Mouse (Mus musculus) MEL (cell line): ENCODE measurements around the gene Zfp771. TPM values are rescaled to one million over a fixed set of nuclear protein-coding genes. Genes with fewer than 3 reads are reported as not detected.

ENCODE experiments used
- DNase-seq: peaks from one replicate; pipeline ENCODE4 v3.0.0; 2011; ENCODE audit warnings: low read depth, low spot score
- H3K27ac ChIP-seq: 2 replicates; pipeline ENCODE4 v1.5.1; 2012; ENCODE audit warnings: low read depth, mild to moderate bottlenecking, control low read depth, low read length, moderate library complexity; ENCODE audit not compliant: control insufficient read depth
- H3K27me3 ChIP-seq, 2 experiments: fragments of 150-350 bp in 1 of 2; sonication (generic) in 1 of 2; 2 replicates each; pipeline ENCODE4 v1.6.1; 2012; ENCODE audit warnings: low read length in 2 of 2, mild to moderate bottlenecking in 2 of 2, improper control_type of control experiment in 1 of 2, moderate library complexity in 1 of 2; ENCODE audit not compliant: insufficient read depth in 2 of 2, control insufficient read depth in 1 of 2
- H3K36me3 ChIP-seq, 2 experiments: 2 replicates each; pipeline ENCODE4 v1.6.1; 2012 to 2014; ENCODE audit warnings: low read length in 2 of 2, improper control_type of control experiment in 1 of 2, inconsistent platforms in 1 of 2, mild to moderate bottlenecking in 1 of 2; ENCODE audit not compliant: insufficient read depth in 2 of 2, control insufficient read depth in 1 of 2
- H3K4me1 ChIP-seq, 2 experiments: fragments of 150-350 bp in 1 of 2; sonication (generic) in 1 of 2; 2 replicates each; pipeline ENCODE4 v1.6.1; 2012; ENCODE audit warnings: low read length in 2 of 2, improper control_type of control experiment in 1 of 2, mild to moderate bottlenecking in 1 of 2; ENCODE audit not compliant: insufficient read depth in 2 of 2, control insufficient read depth in 1 of 2
- H3K4me3 ChIP-seq, 2 experiments: fragments of 150-350 bp in 1 of 2; sonication (generic) in 1 of 2; 2 replicates each; pipeline ENCODE4 v1.5.1; 2012; ENCODE audit warnings: low read depth in 2 of 2, low read length in 2 of 2, mild to moderate bottlenecking in 2 of 2, moderate library complexity in 2 of 2, control low read depth in 1 of 2, improper control_type of control experiment in 1 of 2; ENCODE audit not compliant: control insufficient read depth in 1 of 2, insufficient read depth in 1 of 2
- H3K79me2 ChIP-seq: 2 replicates; pipeline ENCODE4 v1.6.1; 2012; ENCODE audit warnings: mild to moderate bottlenecking, low read length, moderate library complexity; ENCODE audit not compliant: control insufficient read depth, poor library complexity, insufficient read depth
- H3K9ac ChIP-seq: 2 replicates; pipeline ENCODE4 v1.6.1; 2012; ENCODE audit warnings: low read depth, mild to moderate bottlenecking, control low read depth, low read length, moderate library complexity; ENCODE audit not compliant: control insufficient read depth, poor library complexity, severe bottlenecking
- H3K9me3 ChIP-seq: fragments of 150-350 bp; sonication (generic); replicated peaks from 2 replicates; pipeline ENCODE4 v1.6.1; 2012; ENCODE audit warnings: mild to moderate bottlenecking, low read length, improper control_type of control experiment, moderate library complexity; ENCODE audit not compliant: insufficient read depth
- CHD1 ChIP-seq: IDR thresholded peaks from 2 replicates; pipeline ENCODE4 v1.6.1; 2012; ENCODE audit warnings: low read depth, mild to moderate bottlenecking, inconsistent platforms, low read length, improper control_type of control experiment
- CTCF ChIP-seq, 3 experiments: IDR thresholded peaks in 2 of 3; conservative IDR thresholded peaks in 1 of 3; 2 replicates each; pipeline ENCODE4 v1.5.1; 2011 to 2012; ENCODE audit warnings: low read length in 3 of 3, low read depth in 2 of 3, mild to moderate bottlenecking in 2 of 3, improper control_type of control experiment in 1 of 3, inconsistent platforms in 1 of 3, mixed read lengths in 1 of 3, moderate library complexity in 1 of 3; ENCODE audit not compliant: control insufficient read depth in 1 of 3, insufficient read depth in 1 of 3, poor library complexity in 1 of 3, severe bottlenecking in 1 of 3
- E2F4 ChIP-seq: IDR thresholded peaks from 2 replicates; pipeline ENCODE4 v1.6.1; 2011; ENCODE audit warnings: low read depth, low read length, improper control_type of control experiment, borderline replicate concordance
- ELF1 ChIP-seq: IDR thresholded peaks from 2 replicates; pipeline ENCODE4 v1.6.1; 2014; ENCODE audit warnings: low read depth, mild to moderate bottlenecking, inconsistent platforms, low read length, improper control_type of control experiment, moderate library complexity
- EP300 ChIP-seq, 2 experiments: IDR thresholded peaks; 2 replicates each; pipeline ENCODE4 v1.6.1; 2011; ENCODE audit warnings: improper control_type of control experiment in 2 of 2, low read length in 2 of 2, low read depth in 1 of 2, mild to moderate bottlenecking in 1 of 2
- ETS1 ChIP-seq: IDR thresholded peaks from 2 replicates; pipeline ENCODE4 v1.6.1; 2012; ENCODE audit warnings: low read depth, mild to moderate bottlenecking, inconsistent platforms, low read length, improper control_type of control experiment, moderate library complexity
- KAT2A ChIP-seq: conservative IDR thresholded peaks from 2 replicates; pipeline ENCODE4 v1.6.1; 2012; ENCODE audit warnings: low read depth, low read length, improper control_type of control experiment, inconsistent platforms
- MAFK ChIP-seq: IDR thresholded peaks from 2 replicates; pipeline ENCODE4 v1.6.1; 2011; ENCODE audit warnings: low read depth, mild to moderate bottlenecking, low read length, improper control_type of control experiment, borderline replicate concordance
- MAZ ChIP-seq: IDR thresholded peaks from 2 replicates; pipeline ENCODE4 v1.6.1; 2012; ENCODE audit warnings: low read depth, mild to moderate bottlenecking, inconsistent platforms, low read length, improper control_type of control experiment
- MEF2A ChIP-seq: IDR thresholded peaks from 2 replicates; pipeline ENCODE4 v1.6.1; 2014; ENCODE audit warnings: low read depth, mild to moderate bottlenecking, inconsistent platforms, low read length, improper control_type of control experiment; ENCODE audit not compliant: poor library complexity, insufficient replicate concordance, severe bottlenecking; ENCODE audit errors: extremely low read depth
- MXI1 ChIP-seq: IDR thresholded peaks from 2 replicates; pipeline ENCODE4 v1.6.1; 2011; ENCODE audit warnings: mild to moderate bottlenecking, low read depth, low read length, improper control_type of control experiment
- POLR2A ChIP-seq, 2 experiments: IDR thresholded peaks; 2 replicates each; pipeline ENCODE4 v1.6.1; 2011 to 2012; ENCODE audit warnings: low read length in 2 of 2, mild to moderate bottlenecking in 2 of 2, control low read depth in 1 of 2, improper control_type of control experiment in 1 of 2, low read depth in 1 of 2, moderate library complexity in 1 of 2; ENCODE audit not compliant: control insufficient read depth in 1 of 2, insufficient read depth in 1 of 2, poor library complexity in 1 of 2
- POLR2AphosphoS2 ChIP-seq: IDR thresholded peaks from 2 replicates; pipeline ENCODE4 v1.6.1; 2011; ENCODE audit warnings: low read length, improper control_type of control experiment
- POLR2AphosphoS5 ChIP-seq: IDR thresholded peaks from 2 replicates; pipeline ENCODE4 v1.6.1; 2012; ENCODE audit warnings: low read depth, borderline replicate concordance, mild to moderate bottlenecking, inconsistent platforms, low read length, moderate library complexity, mixed read lengths
- RAD21 ChIP-seq: IDR thresholded peaks from 2 replicates; pipeline ENCODE4 v1.6.1; 2011; ENCODE audit warnings: mild to moderate bottlenecking, low read depth, low read length, improper control_type of control experiment
- RCOR1 ChIP-seq: IDR thresholded peaks from 2 replicates; pipeline ENCODE4 v1.6.1; 2012; ENCODE audit warnings: low read depth, mild to moderate bottlenecking, inconsistent platforms, low read length, improper control_type of control experiment
- SIN3A ChIP-seq: IDR thresholded peaks from 2 replicates; pipeline ENCODE4 v1.6.1; 2012; ENCODE audit warnings: low read length, improper control_type of control experiment, inconsistent platforms
- SMC3 ChIP-seq: IDR thresholded peaks from 2 replicates; pipeline ENCODE4 v1.6.1; 2011; ENCODE audit warnings: low read depth, low read length, improper control_type of control experiment
- TAL1 ChIP-seq: IDR thresholded peaks from 2 replicates; pipeline ENCODE4 v1.6.1; 2012; ENCODE audit warnings: mild to moderate bottlenecking, inconsistent platforms, low read length, moderate library complexity, mixed read lengths
- USF1 ChIP-seq: IDR thresholded peaks from 2 replicates; pipeline ENCODE4 v1.6.1; 2014; ENCODE audit warnings: low read depth, mild to moderate bottlenecking, inconsistent platforms, low read length, improper control_type of control experiment, moderate library complexity
- USF2 ChIP-seq, 2 experiments: IDR thresholded peaks; 2 replicates each; pipeline ENCODE4 v1.6.1; 2011 to 2012; ENCODE audit warnings: improper control_type of control experiment in 2 of 2, low read length in 2 of 2, borderline replicate concordance in 1 of 2, inconsistent platforms in 1 of 2, low read depth in 1 of 2, mild to moderate bottlenecking in 1 of 2; ENCODE audit not compliant: insufficient read depth in 1 of 2
- ZC3H11A ChIP-seq: IDR thresholded peaks from 2 replicates; pipeline ENCODE4 v1.6.1; 2012; ENCODE audit warnings: low read depth, mild to moderate bottlenecking, inconsistent platforms, low read length, improper control_type of control experiment
- ZMIZ1 ChIP-seq: IDR thresholded peaks from 2 replicates; pipeline ENCODE4 v1.6.1; 2012; ENCODE audit warnings: low read depth, mild to moderate bottlenecking, inconsistent platforms, low read length, improper control_type of control experiment, moderate library complexity
- ZNF384 ChIP-seq: IDR thresholded peaks from 2 replicates; pipeline ENCODE4 v1.6.1; 2012; ENCODE audit warnings: low read depth, mild to moderate bottlenecking, inconsistent platforms, low read length, improper control_type of control experiment
- polyA plus RNA-seq, 2 experiments: library from polyadenylated mRNA; stranded (reverse) in 1 of 2; unstranded in 1 of 2; fragments of >175 nt in 1 of 2; fragments of >200 nt in 1 of 2; gene quantifications; 2 replicates each; pipeline versions ENCODE4 v1.2.1 to v1.2.4; 2012; ENCODE audit warnings: low replicate concordance in 2 of 2, low read depth in 1 of 2; ENCODE audit not compliant: insufficient read length in 2 of 2, insufficient read depth in 1 of 2, missing spikeins in 1 of 2
- total RNA-seq: library from RNA; depleted of rRNA; stranded (reverse); fragments of 300-350 nt; gene quantifications from 2 replicates; pipeline ENCODE4 v1.2.3, GENCODE M21; 2012

Zfp771 gene
- total and polyA plus RNA-seq, 3 experiments: 33.4 to 58.3 TPM; not detected in 1

GRCm38 (mm10) chr7:127233765-127234164 lies 10.3 kb upstream of the Zfp771 start (continued):
- TF ChIP-seq E2F4 (no peak), ZMIZ1 (no peak), SMC3 (no peak), CTCF (IDR thresholded peaks at IDR 0.05 in 2 of 3, conservative IDR thresholded peaks at IDR 0.05 in 1 of 3; ENCODE audit: control insufficient read depth in 1 of 3, insufficient read depth in 1 of 3, low read depth in 2 of 3, low read length in 3 of 3, poor library complexity in 1 of 3, severe bottlenecking in 1 of 3) (no peak), MEF2A (no peak), ZC3H11A (no peak), USF1 (no peak), SIN3A (peak; percentile 49; the same call in 1 of the 2 replicates), USF2 (IDR thresholded peaks at IDR 0.05; ENCODE audit: borderline replicate concordance in 1 of 2, insufficient read depth in 1 of 2, low read depth in 1 of 2, low read length in 2 of 2) (no peak), ZNF384 (no peak), ETS1 (peak; percentile 49; the same call in 1 of the 2 replicates), MAZ (no peak), EP300 (IDR thresholded peaks at IDR 0.05; ENCODE audit: low read depth in 1 of 2, low read length in 2 of 2) (peak in 1 of 2 experiments; percentile 62), RCOR1 (peak; percentile 79), TAL1 (peak; percentile 53), KAT2A (no peak), CHD1 (no peak), POLR2A (IDR thresholded peaks at IDR 0.05; ENCODE audit: control insufficient read depth in 1 of 2, insufficient read depth in 1 of 2, low read depth in 1 of 2, low read length in 2 of 2, poor library complexity in 1 of 2) (no peak), RAD21 (no peak), POLR2AphosphoS5 (no peak)
- TF ChIP-seq, all 39 proteins: peak for 9

GRCm38 (mm10) chr7:127234777-127235176 lies 9.3 kb upstream of the Zfp771 start:
- TF ChIP-seq MXI1 (no peak), CTCF (IDR thresholded peaks at IDR 0.05 in 2 of 3, conservative IDR thresholded peaks at IDR 0.05 in 1 of 3; ENCODE audit: control insufficient read depth in 1 of 3, insufficient read depth in 1 of 3, low read depth in 2 of 3, low read length in 3 of 3, poor library complexity in 1 of 3, severe bottlenecking in 1 of 3) (no peak), POLR2A (IDR thresholded peaks at IDR 0.05; ENCODE audit: control insufficient read depth in 1 of 2, insufficient read depth in 1 of 2, low read depth in 1 of 2, low read length in 2 of 2, poor library complexity in 1 of 2) (no peak), ELF1 (no peak), POLR2AphosphoS2 (no peak), RAD21 (no peak), USF2 (IDR thresholded peaks at IDR 0.05; ENCODE audit: borderline replicate concordance in 1 of 2, insufficient read depth in 1 of 2, low read depth in 1 of 2, low read length in 2 of 2) (no peak), MAFK (no peak)
- Histone ChIP-seq H3K27me3 (no peaks in the 10 kb centered on the region), H3K9me3 (no peaks in the 10 kb centered on the region), H3K9ac (no peak overlapping the region), H3K4me3 (no peak overlapping the region), H3K36me3 (peaks cover 0 to 14% of the 10 kb centered on the region in 2 experiments; a peak in 3 of 4 replicates), H3K4me1 (peaks cover 2 to 18% of the 10 kb centered on the region in 2 experiments; a peak in 3 of 4 replicates), H3K27ac (no peak overlapping the region), H3K79me2 (peaks cover 37% of the 10 kb centered on the region)
- no peak for DNase-seq
